Mouse (Mus musculus): ENCODE data around the gene Pnisr.

DNA sequence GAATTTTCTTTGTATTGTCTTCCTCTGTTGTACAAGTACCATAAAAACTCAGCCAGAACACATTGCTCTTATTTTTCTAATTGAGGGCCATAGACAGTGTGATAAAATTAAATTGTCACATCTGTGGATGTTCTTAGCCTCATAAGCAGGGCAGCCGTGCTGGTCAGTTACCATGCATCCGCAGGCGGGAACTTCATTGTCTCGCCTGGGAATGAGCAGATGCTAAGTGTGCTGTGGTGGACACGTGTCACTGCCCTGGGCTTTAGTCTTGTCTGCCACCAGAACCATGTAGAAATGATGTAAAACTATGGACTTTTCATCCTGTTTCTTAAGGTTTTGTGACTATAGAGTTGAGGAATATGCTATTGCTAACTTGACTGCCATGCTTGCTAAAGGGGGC lies 40.2 kb upstream of the Pnisr start:
- TF ChIP-seq CTCF (IDR thresholded peaks at IDR 0.05; ENCODE audit: low read depth) = no peak
- TF ChIP-seq EP300 (IDR thresholded peaks at IDR 0.05; ENCODE audit: low read depth) = no peak

Measured in heart, postnatal 0 days (tissue).